Comparison of ENCODE assay signal across 8 mouse cellular contexts in the genomic region with DNA sequence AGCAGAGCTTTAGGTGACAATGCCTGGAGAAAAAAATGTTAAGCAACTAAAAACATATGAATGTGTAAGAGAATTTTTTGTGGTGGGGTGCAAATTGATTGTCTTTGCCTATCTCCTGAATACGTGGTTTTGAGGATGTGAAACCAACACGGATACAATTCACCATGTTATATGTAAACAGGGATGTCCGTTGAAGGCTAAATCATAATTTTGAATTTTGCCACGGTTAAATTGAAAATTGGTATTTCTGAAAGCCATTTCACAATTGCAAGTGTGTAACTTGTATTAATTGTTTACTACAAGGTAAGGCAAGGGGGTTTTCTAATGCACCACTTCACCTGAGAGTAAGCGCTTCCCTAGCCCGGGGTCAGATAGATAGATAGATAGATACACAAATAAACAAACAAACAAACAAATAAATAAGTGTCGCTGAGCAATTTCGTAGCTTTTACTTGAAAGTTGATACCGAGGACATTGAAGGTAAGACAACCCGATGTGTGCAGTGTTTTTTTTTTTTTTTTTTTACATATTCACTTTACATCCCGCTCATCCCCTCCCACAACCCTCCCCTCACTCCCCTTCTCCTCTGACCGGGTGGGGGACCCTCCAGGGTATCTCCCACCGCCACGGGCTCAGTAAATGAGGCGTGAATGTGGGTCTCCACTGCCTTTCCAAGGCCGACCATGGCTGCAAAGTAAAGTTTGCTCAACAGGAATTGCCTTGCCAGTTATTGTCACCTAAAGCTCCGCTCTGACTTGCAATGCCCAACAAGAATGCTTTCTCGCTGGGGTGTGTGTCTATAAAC. TPM values are rescaled to one million over a fixed set of nuclear protein-coding genes. Genes with fewer than 3 reads are reported as not detected.
DNase-seq lines count a peak whose midpoint lies in the region; ATAC-seq and TF ChIP-seq lines count a peak whose summit lies in the region.

No protein-coding gene starts in this region.

- H3K27ac ChIP-seq in heart, embryonic 14.5 days (replicated peaks in 1 of 2; ENCODE audit: control insufficient read depth in 1 of 2, insufficient read depth in 1 of 2, low read depth in 2 of 2, low read length in 2 of 2), result peak overlapping the region in 1 of 2 experiments; percentile 66; a peak in 2 of 4 replicates
- H3K27ac ChIP-seq in hindbrain, embryonic 12.5 days, result peak overlapping the region; percentile 76; the same call in 1 of the 2 replicates
- peak overlapping the region; percentile 39 for H3K27ac ChIP-seq in midbrain, embryonic 12.5 days (replicated peaks)

- H3K36me3 ChIP-seq in heart, embryonic 14.5 days (ENCODE audit: control insufficient read depth, insufficient read depth, low read length), result 0 out of 2 replicates have a peak, but pooled peaks cover 5% of the 10 kb centered on the region
- no peaks in the 10 kb centered on the region for H3K36me3 ChIP-seq in hindbrain, embryonic 12.5 days
- 0 out of 2 replicates have a peak, but pooled peaks cover 5% of the 10 kb centered on the region for H3K36me3 ChIP-seq in midbrain, embryonic 12.5 days

- WGBS in heart, embryonic 14.5 days, result 10% methylated on average over 18 of the region's 18 CpGs
- WGBS in hindbrain, embryonic 12.5 days, result 11% methylated on average over 18 of the region's 18 CpGs
- 10% methylated on average over 18 of the region's 18 CpGs for WGBS in midbrain, embryonic 12.5 days

- no peak for TF ChIP-seq CTCF in Patski (IDR thresholded peaks at IDR 0.05)

- peak; percentile 23; the same call in 1 of the 2 replicates for ATAC-seq in heart, embryonic 14.5 days (ENCODE audit: insufficient number of reproducible peaks, insufficient read depth, low FRiP score, low read depth)
- peak; percentile 14 for ATAC-seq in Patski
- ATAC-seq in hindbrain, embryonic 12.5 days (ENCODE audit: low FRiP score), result peak; percentile 69
- ATAC-seq in midbrain, embryonic 12.5 days (ENCODE audit: low FRiP score, low read depth), result peak; percentile 70

- in situ Hi-C loops in Patski (cut with MboI; ENCODE audit: low pct_unique_long_range_greater_than_20kb), result no loop called here

- H3K9me3 ChIP-seq in heart, embryonic 14.5 days (ENCODE audit: control insufficient read depth, low read length), result no peaks in the 10 kb centered on the region
- H3K9me3 ChIP-seq in hindbrain, embryonic 12.5 days (replicated peaks), result no peaks in the 10 kb centered on the region
- H3K9me3 ChIP-seq in midbrain, embryonic 12.5 days, result no peaks in the 10 kb centered on the region

- peak overlapping the region; percentile 76 for H3K4me2 ChIP-seq in heart, embryonic 14.5 days (ENCODE audit: low read length)
- H3K4me2 ChIP-seq in hindbrain, embryonic 12.5 days (replicated peaks), result peak overlapping the region; percentile 96
- H3K4me2 ChIP-seq in midbrain, embryonic 12.5 days (replicated peaks), result peak overlapping the region; percentile 94

- H3K27me3 ChIP-seq in heart, embryonic 14.5 days (ENCODE audit: control insufficient read depth, insufficient read depth, low read length), result no peaks in the 10 kb centered on the region
- no peaks in the 10 kb centered on the region for H3K27me3 ChIP-seq in Patski
- H3K27me3 ChIP-seq in hindbrain, embryonic 12.5 days, result no peaks in the 10 kb centered on the region
- no peaks in the 10 kb centered on the region for H3K27me3 ChIP-seq in midbrain, embryonic 12.5 days

- peak overlapping the region; percentile 73 to 75 for H3K4me3 ChIP-seq in heart, embryonic 14.5 days (ENCODE audit: control insufficient read depth in 1 of 2, insufficient read depth in 1 of 2, low read depth in 1 of 2, low read length in 2 of 2)
- H3K4me3 ChIP-seq in hindbrain, embryonic 12.5 days, result peak overlapping the region; percentile 64
- H3K4me3 ChIP-seq in midbrain, embryonic 12.5 days, result peak overlapping the region; percentile 63

- peaks cover 0 to 10% of the 10 kb centered on the region in 2 experiments; a peak in 1 of 4 replicates for H3K4me1 ChIP-seq in heart, embryonic 14.5 days (ENCODE audit: control insufficient read depth in 2 of 2, insufficient read depth in 2 of 2, low read length in 2 of 2)
- H3K4me1 ChIP-seq in hindbrain, embryonic 12.5 days, result peaks cover 10% of the 10 kb centered on the region
- peaks cover 18% of the 10 kb centered on the region for H3K4me1 ChIP-seq in midbrain, embryonic 12.5 days

- peak overlapping the region; percentile 75 for H3K9ac ChIP-seq in heart, embryonic 14.5 days (ENCODE audit: low read length)
- peak overlapping the region; percentile 65 for H3K9ac ChIP-seq in hindbrain, embryonic 12.5 days
- peak overlapping the region; percentile 69 for H3K9ac ChIP-seq in midbrain, embryonic 12.5 days (replicated peaks)

- intact Hi-C loops in heart, postnatal 10 days (cut with DNase I), result no loop called here
- intact Hi-C loops in gastrocnemius, postnatal 14 days (cut with DNase I; ENCODE audit: low total_unique reads), result no loop called here

- POLR2A ChIA-PET in Patski (lab: Charles Lee), result no interaction called here

- CTCF ChIA-PET in Patski (lab: Charles Lee), result no interaction called here

- DNase-seq in heart, postnatal 10 days, result no peak
- no peak for DNase-seq in Patski (ENCODE audit: low read depth, low spot score)
- no peak for DNase-seq in layer of hippocampus, postnatal 10 days (ENCODE audit: low spot score in 2 of 2)
- DNase-seq in gastrocnemius, postnatal 14 days, result no peak
- no peak for DNase-seq in retina, postnatal 1 day

RNA-seq across cellular contexts. Expression of a gene that starts 0.8 kb away (rescaled TPM):
- polyA plus RNA-seq in heart, embryonic 14.5 days (2014; fragmentation: Nextera tagmentation; extraction: Ambion mirVana), result 11.3 and 13.9 TPM in 2 replicates
- 1 to 10 TPM; 1.4 to 2.0 TPM for total RNA-seq in heart, postnatal 10 days (2021)
- polyA plus RNA-seq in Patski (2021), result 3.1 TPM
- polyA plus RNA-seq in hindbrain, embryonic 12.5 days (2016; fragmentation: Nextera tagmentation; extraction: Ambion mirVana), result 15.0 and 15.5 TPM in 2 replicates
- 23.4 and 24.5 TPM in 2 replicates for polyA plus RNA-seq in midbrain, embryonic 12.5 days (2016; fragmentation: Nextera tagmentation; extraction: Ambion mirVana)
- under 1 TPM; 0.80 to 0.85 TPM for total RNA-seq in layer of hippocampus, postnatal 10 days (2021)
- under 1 TPM; 0.27 to 0.31 TPM for total RNA-seq in gastrocnemius, postnatal 14 days (2021)

RNA-seq across cellular contexts. Expression of a gene that starts 8.9 kb away (rescaled TPM):
- 1,298 and 1,520 TPM in 2 replicates for polyA plus RNA-seq in heart, embryonic 14.5 days (2014; fragmentation: Nextera tagmentation; extraction: Ambion mirVana)
- total RNA-seq in heart, postnatal 10 days (2021), result 1,000 to 10,000 TPM; 1,683 to 1,690 TPM
- polyA plus RNA-seq in Patski (2021), result 940 TPM
- 1,103 and 1,375 TPM in 2 replicates for polyA plus RNA-seq in hindbrain, embryonic 12.5 days (2016; fragmentation: Nextera tagmentation; extraction: Ambion mirVana)
- 1,282 and 1,420 TPM in 2 replicates for polyA plus RNA-seq in midbrain, embryonic 12.5 days (2016; fragmentation: Nextera tagmentation; extraction: Ambion mirVana)
- total RNA-seq in layer of hippocampus, postnatal 10 days (2021), result 1,000 to 10,000 TPM; 1,110 to 1,201 TPM
- 1,000 to 10,000 TPM; 1,152 to 1,205 TPM for total RNA-seq in gastrocnemius, postnatal 14 days (2021)

RNA-seq across cellular contexts. Expression of a gene that starts 16.0 kb away (rescaled TPM):
- polyA plus RNA-seq in heart, embryonic 14.5 days (2014; fragmentation: Nextera tagmentation; extraction: Ambion mirVana), result 519 and 551 TPM in 2 replicates
- 100 to 1,000 TPM; 259 to 277 TPM for total RNA-seq in heart, postnatal 10 days (2021)
- polyA plus RNA-seq in Patski (2021), result 455 TPM
- polyA plus RNA-seq in hindbrain, embryonic 12.5 days (2016; fragmentation: Nextera tagmentation; extraction: Ambion mirVana), result 409 and 448 TPM in 2 replicates
- polyA plus RNA-seq in midbrain, embryonic 12.5 days (2016; fragmentation: Nextera tagmentation; extraction: Ambion mirVana), result 406 and 431 TPM in 2 replicates
- 100 to 1,000 TPM; 243 to 248 TPM for total RNA-seq in layer of hippocampus, postnatal 10 days (2021)
- total RNA-seq in gastrocnemius, postnatal 14 days (2021), result 100 to 1,000 TPM; 324 to 375 TPM

RNA-seq across cellular contexts. Expression of a gene that starts 16.1 kb away (rescaled TPM):
- 38.8 and 44.6 TPM in 2 replicates for polyA plus RNA-seq in heart, embryonic 14.5 days (2014; fragmentation: Nextera tagmentation; extraction: Ambion mirVana)
- 10 to 100 TPM; 27.8 to 32.4 TPM for total RNA-seq in heart, postnatal 10 days (2021)
- polyA plus RNA-seq in Patski (2021), result 65.9 TPM
- 53.2 and 60.2 TPM in 2 replicates for polyA plus RNA-seq in hindbrain, embryonic 12.5 days (2016; fragmentation: Nextera tagmentation; extraction: Ambion mirVana)
- 48.0 and 48.6 TPM in 2 replicates for polyA plus RNA-seq in midbrain, embryonic 12.5 days (2016; fragmentation: Nextera tagmentation; extraction: Ambion mirVana)
- total RNA-seq in layer of hippocampus, postnatal 10 days (2021), result 10 to 100 TPM; 34.9 to 35.3 TPM
- 10 to 100 TPM; 11.7 to 16.1 TPM for total RNA-seq in gastrocnemius, postnatal 14 days (2021)

RNA-seq across cellular contexts. Expression of a gene that starts 29.0 kb away (rescaled TPM):
- 12.0 and 13.2 TPM in 2 replicates for polyA plus RNA-seq in heart, embryonic 14.5 days (2014; fragmentation: Nextera tagmentation; extraction: Ambion mirVana)
- total RNA-seq in heart, postnatal 10 days (2021), result 1 to 10 TPM; 4.9 to 6.6 TPM
- 6.5 TPM for polyA plus RNA-seq in Patski (2021)
- polyA plus RNA-seq in hindbrain, embryonic 12.5 days (2016; fragmentation: Nextera tagmentation; extraction: Ambion mirVana), result 21.4 and 24.7 TPM in 2 replicates
- polyA plus RNA-seq in midbrain, embryonic 12.5 days (2016; fragmentation: Nextera tagmentation; extraction: Ambion mirVana), result 27.5 and 28.1 TPM in 2 replicates
- total RNA-seq in layer of hippocampus, postnatal 10 days (2021), result 1 to 10 TPM; 4.0 to 6.5 TPM
- 1 to 10 TPM; 1.5 to 2.8 TPM for total RNA-seq in gastrocnemius, postnatal 14 days (2021)

Comparison
In these comparisons a context has a peak if more than half of its experiments do, and no peak if none do; other contexts are left out.
1. ATAC-seq: peak in every context shown above with its lines; median percentile 70 in midbrain, embryonic 12.5 days; 69 in hindbrain, embryonic 12.5 days; 23 in heart, embryonic 14.5 days; 14 in Patski.